Mouse (Mus musculus): Measurements from ENCODE around the gene Adgrb3.

GRCm38 (mm10) chr1:25344876-25345275, 484.6 kb downstream of the Adgrb3 start:
- TF ChIP-seq CTCF (IDR thresholded peaks at IDR 0.05; ENCODE audit: low read depth, low read length): no peak
- TF ChIP-seq POLR2A (IDR thresholded peaks at IDR 0.05; ENCODE audit: insufficient read depth, low read length): no peak
